Mouse (Mus musculus): Measurements from ENCODE around the gene Mbnl1. TPM values are rescaled to one million over a fixed set of nuclear protein-coding genes. Genes with fewer than 3 reads are reported as not detected.

The Mbnl1 gene
- polyA plus RNA-seq, 1 experiment from 2014 or later = 38.8 TPM

- no peak overlapping the region for H3K4me3 ChIP-seq
- peaks cover 12% of the 10 kb centered on the region for H3K27me3 ChIP-seq
Observed at GRCm38 (mm10) chr3:60565204-60565603, 92.6 kb downstream of the Mbnl1 start.

GRCm38 (mm10) chr3:60565950-60566349, 93.3 kb downstream of the Mbnl1 start:
- 87% methylated on average over 3 of the region's 3 CpGs for WGBS
- H3K4me1 ChIP-seq = peaks cover 57% of the 10 kb centered on the region
- no peak overlapping the region for H3K27ac ChIP-seq

More at GRCm38 (mm10) chr3:60565204-60565603, 92.6 kb downstream of the Mbnl1 start:
- 90% methylated on average over 3 of the region's 3 CpGs for WGBS
- ATAC-seq = no peak
- H3K9me3 ChIP-seq (replicated peaks) = no peaks in the 10 kb centered on the region
- no peak overlapping the region for H3K9ac ChIP-seq
- H3K4me1 ChIP-seq = peaks cover 56% of the 10 kb centered on the region
- no peaks in the 10 kb centered on the region for H3K36me3 ChIP-seq (ENCODE audit: poor library complexity, severe bottlenecking)
- H3K27ac ChIP-seq = no peak overlapping the region
- H3K4me2 ChIP-seq = no peak overlapping the region

GRCm38 (mm10) chr3:60568171-60568684, 95.6 kb downstream of the Mbnl1 start:
- 2% methylated on average over 1 of the region's 1 CpGs for WGBS
- no peak overlapping the region for H3K4me2 ChIP-seq
- no peak overlapping the region for H3K9ac ChIP-seq
- no peak overlapping the region for H3K4me3 ChIP-seq
- ATAC-seq = peak; percentile 70
- peaks cover 12% of the 10 kb centered on the region for H3K27me3 ChIP-seq
- H3K36me3 ChIP-seq (ENCODE audit: poor library complexity, severe bottlenecking) = no peaks in the 10 kb centered on the region
- H3K27ac ChIP-seq = no peak overlapping the region
- peaks cover 50% of the 10 kb centered on the region for H3K4me1 ChIP-seq
- H3K9me3 ChIP-seq (replicated peaks) = no peaks in the 10 kb centered on the region

More at GRCm38 (mm10) chr3:60565950-60566349, 93.3 kb downstream of the Mbnl1 start:
- Histone ChIP-seq H3K4me3 (no peak overlapping the region), H3K36me3 (ENCODE audit: poor library complexity, severe bottlenecking) (no peaks in the 10 kb centered on the region), H3K4me2 (no peak overlapping the region), H3K27me3 (peaks cover 12% of the 10 kb centered on the region), H3K9me3 (replicated peaks) (no peaks in the 10 kb centered on the region), H3K9ac (no peak overlapping the region)
- ATAC-seq = no peak

GRCm38 (mm10) chr3:60568801-60569568, 96.4 kb downstream of the Mbnl1 start:
- H3K36me3 ChIP-seq (ENCODE audit: poor library complexity, severe bottlenecking) = no peaks in the 10 kb centered on the region
- ATAC-seq = 0 out of 2 replicates have a peak, but pooled peaks have one; percentile 41
- peaks cover 42% of the 10 kb centered on the region for H3K4me1 ChIP-seq
- 41% methylated on average over 6 of the region's 6 CpGs for WGBS
- no peaks in the 10 kb centered on the region for H3K9me3 ChIP-seq (replicated peaks)
- H3K4me2 ChIP-seq = no peak overlapping the region
- H3K4me3 ChIP-seq = no peak overlapping the region
- no peak overlapping the region for H3K9ac ChIP-seq
- no peak overlapping the region for H3K27ac ChIP-seq
- H3K27me3 ChIP-seq = peaks cover 12% of the 10 kb centered on the region

GRCm38 (mm10) chr3:60569781-60570180, 97.2 kb downstream of the Mbnl1 start:
- Histone ChIP-seq H3K4me1 (peaks cover 36% of the 10 kb centered on the region), H3K9me3 (replicated peaks) (no peaks in the 10 kb centered on the region), H3K36me3 (ENCODE audit: poor library complexity, severe bottlenecking) (no peaks in the 10 kb centered on the region), H3K27me3 (peaks cover 12% of the 10 kb centered on the region), H3K9ac (no peak overlapping the region), H3K27ac (no peak overlapping the region), H3K4me3 (no peak overlapping the region), H3K4me2 (no peak overlapping the region)
- ATAC-seq = peak; percentile 42
- WGBS = 44% methylated on average over 2 of the region's 2 CpGs

- ATAC-seq = no peak
- H3K4me1 ChIP-seq = peaks cover 36% of the 10 kb centered on the region
- no peak overlapping the region for H3K4me3 ChIP-seq
- no peak overlapping the region for H3K4me2 ChIP-seq
- WGBS = 53% methylated on average over 5 of the region's 5 CpGs
- no peaks in the 10 kb centered on the region for H3K36me3 ChIP-seq (ENCODE audit: poor library complexity, severe bottlenecking)
- peaks cover 9% of the 10 kb centered on the region for H3K27me3 ChIP-seq
- no peak overlapping the region for H3K9ac ChIP-seq
- no peak overlapping the region for H3K27ac ChIP-seq
- no peaks in the 10 kb centered on the region for H3K9me3 ChIP-seq (replicated peaks)
Observed at GRCm38 (mm10) chr3:60570491-60571022, 97.9 kb downstream of the Mbnl1 start.

GRCm38 (mm10) chr3:60571493-60571892, 98.9 kb downstream of the Mbnl1 start:
- no peak overlapping the region for H3K4me3 ChIP-seq
- H3K9me3 ChIP-seq (replicated peaks) = no peaks in the 10 kb centered on the region
- H3K27ac ChIP-seq = no peak overlapping the region
- no peaks in the 10 kb centered on the region for H3K36me3 ChIP-seq (ENCODE audit: poor library complexity, severe bottlenecking)
- no peak overlapping the region for H3K4me2 ChIP-seq
- ATAC-seq = no peak
- 0 out of 2 replicates have a peak, but pooled peaks cover under 1% of the 10 kb centered on the region for H3K27me3 ChIP-seq
- WGBS = 88% methylated on average over 1 of the region's 1 CpGs
- H3K9ac ChIP-seq = no peak overlapping the region
- H3K4me1 ChIP-seq = peaks cover 34% of the 10 kb centered on the region

- H3K36me3 ChIP-seq (ENCODE audit: poor library complexity, severe bottlenecking) = no peaks in the 10 kb centered on the region
- no peaks in the 10 kb centered on the region for H3K27me3 ChIP-seq
- H3K27ac ChIP-seq = no peak overlapping the region
- no peak overlapping the region for H3K4me2 ChIP-seq
- H3K4me1 ChIP-seq = peaks cover 22% of the 10 kb centered on the region
- no peak for ATAC-seq
- 89% methylated on average over 9 of the region's 9 CpGs for WGBS
- no peak overlapping the region for H3K9ac ChIP-seq
- H3K4me3 ChIP-seq = no peak overlapping the region
- no peaks in the 10 kb centered on the region for H3K9me3 ChIP-seq (replicated peaks)
Observed at GRCm38 (mm10) chr3:60574199-60574598, 101.6 kb downstream of the Mbnl1 start.

GRCm38 (mm10) chr3:60574849-60575524, 102.4 kb downstream of the Mbnl1 start:
- H3K4me3 ChIP-seq = no peak overlapping the region
- 84% methylated on average over 4 of the region's 4 CpGs for WGBS
- ATAC-seq = no peak

GRCm38 (mm10) chr3:60575945-60576344, 103.3 kb downstream of the Mbnl1 start:
- Histone ChIP-seq H3K4me2 (no peak overlapping the region), H3K27me3 (no peaks in the 10 kb centered on the region), H3K9me3 (replicated peaks) (no peaks in the 10 kb centered on the region), H3K36me3 (ENCODE audit: poor library complexity, severe bottlenecking) (no peaks in the 10 kb centered on the region), H3K4me1 (peaks cover 10% of the 10 kb centered on the region), H3K4me3 (no peak overlapping the region), H3K27ac (no peak overlapping the region), H3K9ac (no peak overlapping the region)
- ATAC-seq = no peak
- WGBS = 55% methylated on average over 2 of the region's 2 CpGs

More at GRCm38 (mm10) chr3:60574849-60575524, 102.4 kb downstream of the Mbnl1 start:
- no peaks in the 10 kb centered on the region for H3K27me3 ChIP-seq
- no peaks in the 10 kb centered on the region for H3K36me3 ChIP-seq (ENCODE audit: poor library complexity, severe bottlenecking)
- peaks cover 15% of the 10 kb centered on the region for H3K4me1 ChIP-seq
- no peak overlapping the region for H3K27ac ChIP-seq
- no peak overlapping the region for H3K9ac ChIP-seq
- no peak overlapping the region for H3K4me2 ChIP-seq
- no peaks in the 10 kb centered on the region for H3K9me3 ChIP-seq (replicated peaks)

- Histone ChIP-seq H3K9me3 (replicated peaks) (no peaks in the 10 kb centered on the region), H3K4me2 (no peak overlapping the region), H3K27me3 (no peaks in the 10 kb centered on the region), H3K36me3 (ENCODE audit: poor library complexity, severe bottlenecking) (no peaks in the 10 kb centered on the region), H3K4me3 (no peak overlapping the region), H3K9ac (no peak overlapping the region), H3K4me1 (peaks cover 10% of the 10 kb centered on the region), H3K27ac (no peak overlapping the region)
- WGBS = 58% methylated on average over 9 of the region's 9 CpGs
- ATAC-seq = 0 out of 2 replicates have a peak, but pooled peaks have one; percentile 24
Observed at GRCm38 (mm10) chr3:60576366-60577046, 103.9 kb downstream of the Mbnl1 start.
